Mouse (Mus musculus) thymus, adult 2 months (tissue): ENCODE measurements at regions not wholly inside any gene's neighbourhood (a gene's known extent, or its start where the extent isn't known, plus 50 kb on each side); places are given as distances from the start of the nearest gene placed in this dataset.

ENCODE experiments used
- DNase-seq: peaks from one replicate; pipeline ENCODE4 v3.0.0; 2021
- H3K27ac ChIP-seq: fragments of 200-500 bp; 2 replicates; pipeline ENCODE4 v1.5.1; 2012; ENCODE audit warnings: low read length, control low read depth; ENCODE audit not compliant: control insufficient read depth, insufficient read depth
- H3K27me3 ChIP-seq: fragments of 200-500 bp; 2 replicates; pipeline ENCODE4 v1.6.1; 2012; ENCODE audit warnings: mild to moderate bottlenecking, low read length, moderate library complexity, mixed read lengths; ENCODE audit not compliant: control insufficient read depth, insufficient read depth
- H3K36me3 ChIP-seq: fragments of 200-500 bp; 2 replicates; pipeline ENCODE4 v1.6.1; 2012; ENCODE audit warnings: mild to moderate bottlenecking, low read length, moderate library complexity; ENCODE audit not compliant: control insufficient read depth, insufficient read depth
- H3K4me1 ChIP-seq: fragments of 200-500 bp; replicated peaks from 2 replicates; pipeline ENCODE4 v1.6.1; 2012; ENCODE audit warnings: low read length; ENCODE audit not compliant: control insufficient read depth, insufficient read depth
- H3K4me3 ChIP-seq: fragments of 200-500 bp; 2 replicates; pipeline ENCODE4 v1.5.1; 2012; ENCODE audit warnings: mild to moderate bottlenecking, low read length, control low read depth, moderate library complexity; ENCODE audit not compliant: control insufficient read depth, insufficient read depth
- CTCF ChIP-seq: fragments of 200-500 bp; IDR thresholded peaks from 2 replicates; pipeline ENCODE4 v1.5.1; 2012; ENCODE audit warnings: mild to moderate bottlenecking, control low read depth, low read length, moderate library complexity, borderline replicate concordance; ENCODE audit not compliant: control insufficient read depth, poor library complexity, insufficient read depth; ENCODE audit errors: extremely low read depth
- POLR2A ChIP-seq: fragments of 200-500 bp; IDR thresholded peaks from 2 replicates; pipeline ENCODE4 v1.6.1; 2012; ENCODE audit warnings: mild to moderate bottlenecking, low read length, control low read depth, moderate library complexity; ENCODE audit not compliant: control insufficient read depth, poor library complexity, insufficient read depth; ENCODE audit errors: extremely low read depth
- WGBS: fragments of 180-500 bp; shearing (Covaris S2); methylation state at CpG from one replicate; pipeline ENCODE4 v1.1.7; 2018; 5-methylcytosine and 5-hydroxymethylcytosine counted together

DNA sequence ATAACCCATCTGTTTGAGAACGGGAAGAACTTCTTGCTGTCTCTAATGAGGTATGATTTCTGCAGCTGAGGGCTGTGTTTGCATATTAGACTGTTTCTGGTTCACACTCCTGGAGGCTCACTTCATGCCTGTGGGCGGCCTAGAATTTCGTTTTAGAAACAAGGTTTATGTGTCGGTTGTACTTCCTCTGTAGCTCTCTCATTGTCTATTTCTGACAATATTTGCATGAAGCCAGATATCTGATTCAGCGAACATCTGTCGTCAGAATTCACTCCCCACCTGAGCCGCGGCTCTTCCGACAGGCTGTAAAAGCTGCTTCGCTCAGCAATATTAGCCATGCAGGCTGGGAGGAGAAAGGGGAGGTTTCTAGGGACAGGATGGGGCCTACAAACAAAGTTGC lies 233.4 kb downstream of the Adra2a start:
- Histone ChIP-seq H3K27ac (no peak overlapping the region), H3K27me3 (no peaks in the 10 kb centered on the region), H3K4me3 (no peak overlapping the region), H3K36me3 (no peaks in the 10 kb centered on the region), H3K4me1 (no peaks in the 10 kb centered on the region)
- no peak for DNase-seq
- WGBS, result 93% methylated on average over 10 of the region's 10 CpGs
- TF ChIP-seq CTCF (no peak), POLR2A (no peak)

DNA sequence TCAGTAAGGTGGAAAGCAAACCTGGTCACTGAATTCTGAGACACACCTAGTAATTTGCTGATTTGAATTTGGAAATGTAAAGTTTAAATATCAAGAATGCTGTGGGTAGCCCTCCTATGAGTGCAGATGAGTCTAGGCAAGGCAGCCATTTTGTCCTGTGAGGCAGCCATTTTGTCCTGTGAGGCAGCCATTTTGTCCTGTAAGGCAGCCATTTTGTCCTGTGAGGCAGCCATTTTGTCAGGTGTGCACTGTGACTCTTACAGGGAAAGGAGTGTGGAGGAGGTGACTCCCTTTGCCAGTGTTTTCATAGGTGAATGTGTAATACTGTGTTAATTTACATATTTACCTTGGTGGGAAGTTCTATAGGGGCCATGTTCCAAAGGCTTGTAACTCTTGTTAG lies 241.5 kb downstream of the Adra2a start:
- no peak for DNase-seq
- Histone ChIP-seq H3K4me1 (no peaks in the 10 kb centered on the region), H3K36me3 (no peaks in the 10 kb centered on the region), H3K4me3 (no peak overlapping the region), H3K27me3 (no peaks in the 10 kb centered on the region), H3K27ac (no peak overlapping the region)
- no peak for TF ChIP-seq CTCF
- TF ChIP-seq POLR2A, result no peak

DNA sequence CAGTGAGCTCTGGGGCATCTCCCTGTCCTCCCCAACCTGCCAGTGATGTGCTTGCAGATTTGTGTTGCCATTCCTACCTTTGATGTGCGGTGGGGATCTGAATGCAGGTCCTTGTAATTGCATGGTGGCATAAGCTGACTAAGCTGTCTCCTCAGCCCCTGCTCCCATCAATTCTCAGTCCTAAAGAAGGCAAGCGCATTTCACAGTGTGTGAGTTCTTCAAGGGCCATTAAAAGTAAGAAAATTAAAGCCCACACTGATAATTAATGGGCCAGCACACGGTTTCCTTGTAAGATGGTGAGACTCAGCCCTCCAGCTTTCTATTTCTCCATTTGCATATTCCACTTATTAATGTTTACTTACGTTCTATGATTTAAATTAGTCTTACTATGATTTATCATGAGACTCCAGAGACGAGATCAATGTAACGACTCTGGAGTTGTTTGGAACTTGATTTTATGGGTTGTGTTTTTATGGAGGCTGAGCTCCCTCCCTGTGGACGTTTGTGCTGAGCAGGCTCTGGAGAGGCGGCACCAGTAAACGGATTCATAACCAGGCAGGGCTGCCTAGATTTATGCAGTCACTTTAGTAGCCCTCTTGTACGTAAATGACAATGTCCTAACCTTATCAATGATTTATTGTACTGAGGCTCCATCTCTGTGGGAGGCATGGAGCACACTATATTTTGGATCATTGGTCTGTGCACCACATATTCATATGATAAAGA lies 253.9 kb downstream of the Adra2a start:
- Histone ChIP-seq H3K4me1 (no peaks in the 10 kb centered on the region), H3K36me3 (no peaks in the 10 kb centered on the region), H3K27ac (no peak overlapping the region), H3K4me3 (no peak overlapping the region), H3K27me3 (no peaks in the 10 kb centered on the region)
- WGBS, result 85% methylated on average over 10 of the region's 10 CpGs
- TF ChIP-seq CTCF (no peak), POLR2A (no peak)
- DNase-seq, result no peak

DNA sequence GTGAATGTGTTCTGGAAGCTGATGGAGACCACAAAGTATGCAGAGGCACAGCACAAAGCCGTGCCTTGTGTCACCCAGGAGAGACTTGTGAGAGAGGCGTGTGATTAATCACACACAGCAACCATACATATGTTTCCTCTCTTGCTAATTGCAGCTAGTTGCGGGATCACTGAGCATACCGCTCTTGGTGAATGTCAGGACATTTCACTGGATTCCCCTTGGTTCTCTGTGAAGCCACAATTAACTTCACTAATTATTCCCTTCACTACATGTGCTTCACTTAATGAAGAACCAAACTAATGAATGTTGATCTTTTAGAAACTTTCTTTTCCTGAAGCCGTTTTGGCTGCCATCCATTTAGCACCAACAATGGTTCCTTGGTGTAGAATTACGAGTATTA lies 267.3 kb downstream of the Adra2a start:
- H3K27ac ChIP-seq, result no peak overlapping the region
- no peaks in the 10 kb centered on the region for H3K4me1 ChIP-seq
- DNase-seq, result no peak
- TF ChIP-seq CTCF, result no peak
- TF ChIP-seq POLR2A, result no peak
- WGBS, result 86% methylated on average over 6 of the region's 6 CpGs
- H3K4me3 ChIP-seq, result no peak overlapping the region
- H3K27me3 ChIP-seq, result no peaks in the 10 kb centered on the region
- no peaks in the 10 kb centered on the region for H3K36me3 ChIP-seq

DNA sequence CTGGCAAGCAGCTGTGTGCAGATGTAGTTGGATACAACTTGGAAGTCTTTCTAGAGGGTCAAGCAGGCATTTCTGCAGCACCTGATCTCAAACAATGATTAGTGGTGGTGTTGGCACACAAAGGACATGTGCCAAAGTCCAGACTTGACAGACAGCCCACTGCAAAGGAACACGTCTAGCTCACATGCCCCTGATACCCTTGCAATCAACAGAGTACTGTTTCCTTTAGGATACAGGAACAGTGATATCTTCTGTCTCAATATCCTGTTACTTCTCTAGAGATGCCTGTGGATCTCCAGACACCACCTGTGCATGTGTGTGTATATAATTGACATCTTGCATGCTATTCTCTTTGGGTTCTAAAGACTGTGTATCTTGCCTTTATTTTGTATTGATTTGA lies 267.8 kb downstream of the Adra2a start:
- no peak overlapping the region for H3K4me3 ChIP-seq
- no peak for DNase-seq
- no peak overlapping the region for H3K27ac ChIP-seq
- no peaks in the 10 kb centered on the region for H3K36me3 ChIP-seq
- TF ChIP-seq CTCF (no peak), POLR2A (no peak)
- no peaks in the 10 kb centered on the region for H3K27me3 ChIP-seq
- no peaks in the 10 kb centered on the region for H3K4me1 ChIP-seq
- WGBS, result 89% methylated on average over 1 of the region's 1 CpGs

DNA sequence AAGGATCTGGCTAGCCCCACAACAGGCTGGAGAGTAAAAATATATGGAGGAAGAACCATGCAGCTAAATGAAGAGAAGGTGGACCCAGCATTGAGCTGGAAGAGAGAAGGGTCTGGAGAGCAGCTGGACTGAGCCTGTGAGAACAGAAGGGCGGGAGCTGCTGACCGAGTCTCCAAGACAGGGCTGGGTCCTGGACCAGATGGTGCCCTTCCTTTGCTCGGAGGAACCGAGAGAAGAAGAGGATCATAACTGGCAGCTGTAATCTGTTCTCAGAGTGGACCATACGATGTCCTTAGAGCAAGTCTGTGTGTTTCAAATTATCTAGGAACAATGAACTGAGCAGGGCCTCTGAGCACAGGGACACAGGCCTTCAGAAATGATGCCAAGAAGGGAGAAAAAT lies 279.3 kb downstream of the Adra2a start:
- no peaks in the 10 kb centered on the region for H3K4me1 ChIP-seq
- no peaks in the 10 kb centered on the region for H3K27me3 ChIP-seq
- H3K36me3 ChIP-seq, result no peaks in the 10 kb centered on the region
- no peak overlapping the region for H3K27ac ChIP-seq
- no peak overlapping the region for H3K4me3 ChIP-seq
- TF ChIP-seq CTCF, result no peak
- TF ChIP-seq POLR2A, result no peak
- 91% methylated on average over 5 of the region's 5 CpGs for WGBS
- no peak for DNase-seq

DNA sequence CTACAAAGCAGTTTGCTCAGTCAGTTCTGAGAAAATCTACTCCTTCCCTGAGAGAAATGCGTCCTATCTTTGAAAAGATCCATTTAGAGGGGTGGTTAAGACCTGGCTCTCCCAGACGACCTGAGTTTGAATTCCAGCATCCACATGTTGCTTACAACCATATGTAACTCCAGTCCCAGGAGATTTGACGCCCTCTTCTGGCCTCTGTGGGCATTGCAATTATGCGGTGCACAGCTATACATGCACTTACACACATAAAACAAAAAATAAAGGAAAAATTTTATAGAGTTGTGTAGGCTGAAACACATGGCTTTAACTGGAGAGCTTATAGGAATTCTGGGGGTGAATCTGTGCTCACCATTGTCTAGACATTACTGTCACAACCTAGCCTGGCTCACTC lies 281.0 kb downstream of the Adra2a start:
- H3K4me3 ChIP-seq, result no peak overlapping the region
- 67% methylated on average over 4 of the region's 4 CpGs for WGBS
- no peak for TF ChIP-seq POLR2A
- TF ChIP-seq CTCF, result no peak
- no peak for DNase-seq
- H3K4me1 ChIP-seq, result no peaks in the 10 kb centered on the region
- no peaks in the 10 kb centered on the region for H3K36me3 ChIP-seq
- H3K27me3 ChIP-seq, result no peaks in the 10 kb centered on the region
- no peak overlapping the region for H3K27ac ChIP-seq
